Mouse (Mus musculus) thymus, postnatal 4 days (tissue): ENCODE data around the gene Ccni.

Experiments used
- DNase-seq: peaks from one replicate; pipeline ENCODE4 v3.0.0; 2021

Gene Ccni

GRCm38 (mm10) chr5:93206109-93207005 lies at the start of gene Ccni, which contains the start of gene 2010109A12Rik:
TSS of gene Ccni (minus strand) at chr5:93206495.
TSS of gene 2010109A12Rik (plus strand) at chr5:93206518.
- peak; percentile 97 for DNase-seq

DNA sequence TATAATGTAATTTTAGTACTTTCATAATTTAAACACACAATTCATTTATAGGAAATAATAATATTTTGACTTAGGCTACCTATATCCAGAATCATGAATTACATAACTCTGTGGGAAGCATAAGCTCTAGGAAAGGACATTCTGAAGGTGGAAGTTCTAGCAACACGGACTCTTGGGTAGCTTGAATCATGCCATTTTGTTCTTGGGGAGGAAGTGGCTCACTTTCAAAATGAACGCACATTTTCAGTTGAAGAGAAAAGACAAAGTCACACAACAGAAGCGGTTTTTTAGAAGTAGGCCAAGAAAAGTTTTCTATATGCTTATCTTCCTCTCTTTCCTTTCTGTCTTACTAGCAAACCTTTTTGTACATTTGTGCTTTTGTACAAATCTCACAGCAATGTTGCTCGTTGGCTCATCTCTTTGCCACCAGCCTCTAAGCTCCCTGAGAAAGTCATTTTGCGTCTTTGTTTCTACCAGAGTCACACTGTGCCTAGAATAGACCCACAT lies 49.5 kb upstream of the Ccni start:
- DNase-seq, result no peak

DNA sequence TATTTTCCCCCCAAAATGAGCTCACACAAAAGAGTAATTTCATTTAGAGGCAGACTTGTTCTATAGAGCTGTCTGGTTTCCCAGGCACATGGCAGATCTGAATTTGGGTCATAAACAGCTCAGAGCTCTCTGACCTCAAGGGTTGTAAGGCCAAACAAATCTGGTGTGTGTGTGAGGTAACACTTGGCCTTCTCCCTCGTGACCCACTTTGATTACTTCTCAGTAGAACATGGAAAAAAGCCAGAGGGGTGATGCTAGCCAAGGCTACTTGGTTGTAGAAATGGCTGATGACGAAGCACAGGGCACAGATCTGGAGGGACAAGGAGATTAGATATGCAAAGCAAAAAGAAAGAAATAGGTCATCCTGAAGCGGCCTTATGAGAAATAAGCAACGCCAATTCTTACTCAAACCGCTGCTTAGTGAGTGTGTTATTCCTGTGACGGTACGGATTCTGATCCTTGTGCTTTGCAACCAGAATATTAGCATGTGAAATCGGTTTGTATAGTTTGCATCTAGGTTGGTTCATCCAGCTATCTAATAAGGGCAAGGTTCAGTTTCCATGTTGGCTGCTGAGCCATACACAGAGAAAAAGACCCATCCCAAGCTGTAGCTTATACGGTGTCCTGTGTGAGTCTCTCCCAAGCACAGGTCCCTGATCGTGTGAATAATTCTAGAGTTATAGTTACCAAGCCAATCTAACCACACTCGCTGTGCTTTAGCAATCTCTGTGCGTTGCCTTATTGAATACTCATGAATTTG lies 44.9 kb upstream of the Ccni start:
- no peak for DNase-seq

DNA sequence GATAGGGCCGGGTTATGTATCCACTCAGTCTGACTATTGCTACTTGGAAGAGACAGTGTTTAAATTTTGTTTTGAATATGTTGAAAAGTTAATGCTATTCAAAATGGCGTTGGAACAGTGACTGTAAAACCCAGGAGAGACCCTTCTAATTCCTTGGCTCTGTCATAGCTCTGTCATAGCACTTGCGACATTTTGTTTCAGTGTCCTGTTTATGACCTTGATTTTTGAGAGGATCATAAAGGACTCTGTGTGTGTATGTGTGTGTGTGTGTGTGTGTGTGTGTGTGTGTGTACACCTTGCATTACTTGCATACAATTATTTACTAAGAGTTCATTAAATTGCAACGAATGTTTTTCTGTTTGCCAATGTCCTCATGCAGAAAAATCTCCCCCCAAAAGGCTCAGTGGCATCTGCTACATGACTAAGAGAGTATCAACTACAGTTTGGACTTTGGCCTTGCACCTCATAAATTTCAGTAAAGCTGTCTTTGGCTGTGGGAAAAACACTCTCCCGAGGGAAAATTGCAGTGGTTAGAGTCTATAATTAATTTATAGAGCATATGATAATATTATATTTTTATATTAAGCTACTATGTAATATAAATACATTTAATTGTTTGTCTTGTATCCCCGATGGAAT lies 43.8 kb upstream of the Ccni start:
- no peak for DNase-seq

DNA sequence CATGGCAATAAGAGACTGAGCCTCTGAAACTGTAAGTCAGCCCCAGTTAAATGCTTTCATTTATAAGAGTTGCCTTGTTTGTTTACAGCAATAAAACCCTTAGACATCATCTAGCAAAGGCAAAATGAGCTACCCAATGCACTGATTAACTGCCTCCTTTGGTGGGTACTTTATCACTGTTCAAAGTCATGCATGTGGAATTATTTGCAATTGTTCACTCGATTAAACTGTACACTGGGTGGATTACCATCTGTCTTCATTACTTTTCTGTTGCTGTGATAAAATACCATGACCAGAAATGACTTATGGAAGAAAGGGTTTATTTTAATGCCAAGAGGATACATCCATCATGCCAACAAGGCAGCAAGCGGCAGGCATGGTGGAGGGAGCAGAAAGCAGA lies 39.0 kb upstream of the Ccni start:
- no peak for DNase-seq

DNA sequence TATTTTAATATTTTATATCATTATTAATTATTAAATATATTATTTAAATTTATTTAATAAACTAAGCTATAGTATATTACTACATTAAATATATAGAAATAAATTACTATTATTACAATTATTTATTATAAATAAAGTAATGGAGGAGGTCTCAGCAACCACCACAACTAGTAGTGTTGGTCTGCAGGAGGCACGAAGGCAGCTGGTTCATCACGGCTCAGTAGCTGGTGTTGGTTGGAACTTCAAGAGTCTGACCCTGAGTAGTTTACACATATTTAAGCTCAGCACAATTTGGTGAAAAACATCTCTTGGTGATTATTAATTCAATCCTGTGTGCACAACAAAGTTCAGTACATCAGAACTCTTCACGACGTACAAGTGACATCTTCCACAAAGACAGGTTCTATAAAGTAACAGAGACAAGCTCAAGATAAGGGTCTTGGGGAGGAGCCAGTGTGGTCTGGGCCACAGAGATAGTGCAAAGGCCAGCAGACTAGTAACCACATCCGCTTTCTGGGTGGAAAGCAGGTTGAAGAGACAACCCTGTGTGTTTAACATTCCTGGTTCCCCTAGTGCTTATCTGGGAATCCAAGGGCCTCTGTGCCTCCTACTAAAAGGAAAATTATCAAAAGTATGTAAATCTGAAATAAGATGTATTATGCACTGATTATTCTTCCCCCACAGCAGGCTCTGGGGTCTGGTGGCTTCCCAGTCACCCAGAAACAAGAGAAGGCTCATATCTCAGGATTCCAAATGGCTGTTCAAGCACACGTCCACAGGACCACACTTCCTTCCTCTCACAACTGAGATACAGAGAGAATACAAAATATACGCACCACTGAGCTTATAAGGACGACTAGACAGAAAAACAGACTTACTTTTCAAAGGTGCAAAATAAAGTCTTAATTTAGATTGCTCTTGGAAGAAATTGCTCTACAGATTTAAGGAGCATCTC lies 33.6 kb upstream of the Ccni start:
- DNase-seq, result peak; percentile 26

DNA sequence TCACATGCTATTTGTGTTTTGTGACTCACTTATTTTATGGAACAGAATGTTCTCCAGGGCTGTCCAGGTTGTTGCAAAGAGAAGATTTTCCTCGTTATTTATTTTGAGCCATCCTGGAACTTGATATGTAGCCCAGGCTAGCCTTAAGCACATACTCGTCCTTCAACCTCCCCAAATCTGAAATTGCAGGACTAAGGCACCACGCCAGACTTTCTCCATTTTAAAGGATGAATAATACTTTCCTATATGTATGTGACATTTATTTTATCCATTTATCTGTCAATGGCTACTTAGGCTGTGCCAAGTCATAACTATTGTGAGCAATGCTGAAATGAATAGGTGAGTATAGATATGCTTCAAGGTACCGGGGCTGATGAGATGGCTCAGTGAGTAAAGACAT lies 30.2 kb upstream of the Ccni start:
- no peak for DNase-seq

DNA sequence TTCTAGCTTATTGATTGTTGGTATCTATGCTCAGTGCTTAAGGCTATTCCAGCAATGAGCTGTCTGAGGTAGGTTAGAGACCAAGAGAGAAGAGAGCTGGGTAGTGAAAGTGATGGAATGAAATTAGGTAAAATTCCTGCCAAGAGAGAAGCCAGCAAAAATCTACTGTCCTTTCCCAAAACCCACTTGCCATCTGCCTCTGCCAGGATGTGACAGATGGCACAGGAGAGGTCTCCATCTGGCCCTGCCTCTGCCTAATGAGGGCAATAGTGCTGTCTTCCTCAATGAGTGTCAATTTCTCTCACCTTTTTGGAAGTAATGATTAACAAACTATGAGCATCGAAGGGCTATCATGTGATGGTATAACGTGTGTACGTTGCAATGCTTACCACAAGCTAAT lies 29.6 kb upstream of the Ccni start:
- DNase-seq, result no peak

GRCm38 (mm10) chr5:93234605-93235004 lies 28.3 kb upstream of the Ccni start:
- DNase-seq, result peak; percentile 20

DNA sequence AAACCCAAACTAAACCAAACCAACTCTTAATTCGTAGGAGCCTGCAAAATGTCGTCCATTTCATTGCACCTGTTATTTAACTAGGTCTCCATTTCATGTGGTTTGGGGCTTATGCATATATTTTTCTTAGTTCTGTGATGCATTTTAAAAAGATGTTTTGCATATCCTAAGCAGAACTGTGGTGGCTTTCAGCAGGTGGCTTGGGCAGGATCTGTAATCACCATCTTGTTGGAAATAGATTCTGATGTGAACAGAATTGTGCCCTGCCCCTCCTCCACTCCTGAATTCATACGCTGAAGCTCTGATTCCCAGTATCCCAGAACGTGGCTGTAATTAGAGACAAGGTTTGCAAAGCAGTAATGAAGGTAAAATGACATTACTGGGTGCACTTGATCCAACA lies 27.8 kb upstream of the Ccni start:
- peak; percentile 17 for DNase-seq

DNA sequence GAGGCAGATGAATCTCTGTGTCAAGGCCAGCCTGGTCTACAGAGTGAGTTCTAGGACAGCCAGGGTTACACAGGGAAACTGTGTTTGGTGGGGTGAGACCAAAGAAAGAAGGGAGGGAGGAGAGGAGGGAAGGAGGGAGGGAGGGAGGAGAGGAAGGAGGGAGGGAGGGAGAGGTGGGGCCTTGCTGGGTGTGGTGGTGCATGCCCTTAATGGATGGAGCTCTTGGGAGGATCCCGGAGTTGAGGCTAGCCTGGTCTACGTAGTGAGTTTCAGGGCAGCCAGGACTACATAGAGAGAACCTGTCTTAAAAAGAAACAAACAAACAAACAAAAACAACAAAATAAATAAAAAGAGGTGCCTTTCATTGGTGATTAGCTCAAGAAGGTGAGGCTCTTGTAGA lies 26.5 kb upstream of the Ccni start:
- DNase-seq, result no peak

- no peak for DNase-seq
Observed at GRCm38 (mm10) chr5:93231721-93232120, 25.4 kb upstream of the Ccni start.

DNA sequence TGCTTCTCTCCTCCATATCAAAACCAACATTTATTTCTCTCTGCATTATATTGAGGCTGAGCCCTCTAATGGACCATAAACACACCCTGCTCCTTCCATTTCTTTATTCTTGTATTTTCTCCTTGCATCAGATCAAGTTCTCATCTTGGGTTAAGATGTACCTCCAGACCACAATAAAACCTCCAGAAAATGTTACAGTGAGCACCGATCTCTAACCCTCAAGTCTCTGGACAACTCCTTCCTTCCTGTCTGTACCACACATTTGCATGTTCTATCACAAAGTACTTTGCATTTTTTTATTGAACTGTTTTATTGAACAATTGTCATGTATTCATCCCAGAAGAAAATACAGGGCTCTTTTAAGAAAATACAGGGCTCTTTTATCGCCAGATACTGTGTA lies 23.2 kb upstream of the Ccni start:
- no peak for DNase-seq

- DNase-seq, result no peak
Observed at GRCm38 (mm10) chr5:93227157-93227556, 20.9 kb upstream of the Ccni start.

- no peak for DNase-seq
Observed at GRCm38 (mm10) chr5:93224549-93224948, 18.3 kb upstream of the Ccni start.

DNA sequence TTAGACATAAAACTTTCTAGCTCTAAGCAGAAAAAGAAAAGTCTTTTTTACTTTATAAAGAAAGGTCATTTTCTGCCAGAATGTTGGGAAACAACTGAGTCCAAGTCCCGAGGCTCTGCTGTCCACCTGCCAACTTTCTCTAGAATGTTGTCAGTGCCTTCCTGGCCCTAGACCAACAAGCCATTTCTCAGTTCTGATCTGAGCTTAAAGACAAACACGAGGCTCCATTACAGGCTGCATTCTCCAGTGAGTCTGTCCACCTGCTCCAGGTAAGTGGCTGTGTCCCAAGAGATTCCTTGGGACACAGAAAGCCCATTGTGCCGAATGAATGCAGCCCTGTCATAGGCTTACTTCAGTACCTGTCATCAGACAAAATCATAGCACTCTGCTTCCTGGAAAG lies 15.4 kb upstream of the Ccni start:
- no peak for DNase-seq

DNA sequence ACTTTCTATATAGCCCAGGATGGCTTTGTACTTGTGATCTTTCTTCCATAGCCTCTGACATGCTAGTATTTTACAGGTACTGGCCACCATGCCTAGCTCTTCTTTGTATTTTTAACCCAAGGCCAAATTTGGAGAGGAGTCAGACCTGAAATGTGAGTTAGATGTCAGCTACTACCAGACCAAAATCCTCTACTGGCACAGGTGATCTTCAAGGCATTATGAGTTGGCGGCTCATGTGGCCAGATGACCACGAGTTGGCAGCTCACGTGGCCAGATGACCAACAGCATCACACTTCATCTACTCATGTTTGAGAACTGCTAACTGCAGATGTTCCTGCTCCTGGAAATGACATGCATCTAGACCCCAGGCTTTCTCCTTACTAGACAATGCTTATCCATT lies 12.1 kb upstream of the Ccni start:
- DNase-seq, result no peak

GRCm38 (mm10) chr5:93207555-93207954 lies 1.3 kb upstream of the Ccni start:
- no peak for DNase-seq

GRCm38 (mm10) chr5:93207006-93207348 lies 682 bp upstream of the Ccni start:
- peak; percentile 43 for DNase-seq

DNA sequence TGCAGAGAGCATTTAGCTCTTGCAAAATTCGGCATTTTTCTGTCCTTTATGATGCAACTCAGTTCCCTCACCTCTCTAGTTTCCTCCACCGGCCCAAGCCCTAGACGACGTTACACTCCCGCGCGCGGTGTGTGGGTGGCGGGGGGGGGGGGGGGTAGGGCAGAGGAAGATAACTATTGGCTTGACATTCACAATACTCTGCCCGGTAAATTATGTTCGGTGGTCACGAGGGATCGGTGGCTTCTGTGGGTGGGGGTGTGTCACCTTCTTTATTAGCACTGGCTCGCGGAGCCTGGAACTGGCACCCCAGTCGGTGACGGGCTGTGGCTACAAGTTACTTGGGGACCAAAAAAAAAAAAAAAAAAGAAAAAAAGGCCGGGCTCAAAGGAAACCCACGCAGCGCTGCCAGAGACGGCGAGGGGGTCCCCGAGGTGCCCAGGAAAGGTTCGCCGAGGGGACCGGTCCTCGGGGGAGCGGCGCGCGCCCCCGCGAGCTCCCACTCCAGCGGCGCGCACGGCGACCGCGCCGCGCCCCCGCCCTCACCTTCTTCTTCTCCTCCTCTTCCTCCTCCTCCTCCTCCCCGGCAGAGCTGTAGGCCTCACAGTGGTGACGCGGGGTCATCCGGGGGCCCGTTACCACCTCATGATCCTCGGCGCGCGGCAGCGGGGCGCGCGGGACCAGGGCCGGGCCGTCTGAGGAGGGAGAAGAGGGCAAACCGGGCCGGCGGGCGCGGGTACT lies 755 bp downstream of the Ccni start:
- peak; percentile 83 for DNase-seq

DNA sequence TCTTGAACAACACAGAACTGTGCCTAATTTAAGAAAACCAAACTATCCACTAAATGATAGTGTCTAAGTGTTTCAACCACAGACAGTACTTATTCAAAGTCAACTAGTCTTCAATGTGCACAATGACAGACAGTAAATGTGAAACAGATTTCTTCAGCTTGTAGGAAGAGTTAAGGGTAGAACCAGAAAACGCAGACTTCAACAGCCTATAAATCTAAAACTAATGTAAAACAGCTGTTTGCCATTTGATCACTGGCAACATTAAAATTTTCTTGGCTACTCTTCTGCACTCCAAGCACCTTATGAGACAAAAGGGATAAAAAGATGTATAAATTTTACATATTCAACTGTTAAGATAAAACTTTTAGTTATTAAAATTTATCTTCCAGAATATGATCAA lies 5.1 kb downstream of the Ccni start:
- DNase-seq, result no peak

DNA sequence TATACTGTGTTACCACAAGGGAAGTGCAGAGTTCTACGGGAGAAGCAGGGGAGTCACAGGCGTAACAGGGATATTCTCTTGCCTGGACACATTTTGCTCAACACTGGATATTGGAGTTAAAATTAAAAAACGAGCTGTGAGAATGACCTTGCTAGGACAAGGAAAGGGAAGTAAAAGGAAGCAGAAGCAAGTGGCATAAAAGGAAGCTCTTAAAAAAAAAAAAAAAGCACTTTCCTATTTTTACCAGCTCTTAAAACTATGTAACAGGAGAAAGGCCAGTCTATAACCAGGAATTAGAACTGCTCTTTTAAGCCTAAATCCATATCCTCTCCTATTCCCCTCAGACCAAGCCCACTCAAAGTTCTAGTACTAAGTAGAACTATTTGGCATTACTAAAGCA lies 8.1 kb downstream of the Ccni start:
- DNase-seq, result no peak
